Mouse (Mus musculus) liver, embryonic 14.5 days (tissue): ENCODE measurements at regions not wholly inside any gene's neighbourhood (a gene's known extent, or its start where the extent isn't known, plus 50 kb on each side); places are given as distances from the start of the nearest gene placed in this dataset.

Source experiments
- ATAC-seq: fragments of 200-750 bp; cut with Nextera tagmentation; 2 replicates; pipeline ENCODE4 v1.8.0; 2017; ENCODE audit warnings: moderate number of reproducible peaks, mild to moderate bottlenecking, moderate library complexity; ENCODE audit not compliant: insufficient read depth
- DNase-seq, 3 experiments: peaks; one replicate each; pipeline ENCODE4 v3.0.0-alpha.2; 2012 to 2013; ENCODE audit warnings: low read depth in 3 of 3, low spot score in 3 of 3
- H3K27ac ChIP-seq: fragments of 300-500 bp; sonication (generic); 2 replicates; pipeline ENCODE4 v1.5.1; 2014; ENCODE audit warnings: moderate library complexity, mild to moderate bottlenecking, control low read depth, inconsistent platforms
- H3K27me3 ChIP-seq: fragments of 300-500 bp; sonication (generic); 2 replicates; pipeline ENCODE4 v1.6.1; 2014; ENCODE audit warnings: mild to moderate bottlenecking, low read length, moderate library complexity; ENCODE audit not compliant: control insufficient read depth, insufficient read depth
- H3K36me3 ChIP-seq: fragments of 300-500 bp; sonication (generic); replicated peaks from 2 replicates; pipeline ENCODE4 v1.6.1; 2014; ENCODE audit warnings: low read depth; ENCODE audit not compliant: control insufficient read depth, insufficient read depth
- H3K4me1 ChIP-seq, 2 experiments: fragments of 200-500 bp in 1 of 2; fragments of 300-500 bp in 1 of 2; sonication (generic) in 1 of 2; replicated peaks; 2 replicates each; pipeline ENCODE4 v1.6.1; 2012 to 2014; ENCODE audit warnings: antibody characterized with exemption in 1 of 2, inconsistent platforms in 1 of 2, low read length in 1 of 2; ENCODE audit not compliant: control insufficient read depth in 2 of 2, insufficient read depth in 2 of 2
- H3K4me2 ChIP-seq: fragments of 300-500 bp; sonication (generic); 2 replicates; pipeline ENCODE4 v1.6.1; 2014; ENCODE audit warnings: low read depth, mild to moderate bottlenecking, control low read depth, moderate library complexity
- H3K4me3 ChIP-seq, 2 experiments: fragments of 200-500 bp in 1 of 2; fragments of 300-500 bp in 1 of 2; sonication (generic) in 1 of 2; 2 replicates each; pipeline ENCODE4 v1.5.1; 2012 to 2014; ENCODE audit warnings: low read depth in 2 of 2, low read length in 2 of 2, mild to moderate bottlenecking in 2 of 2, control low read depth in 1 of 2, inconsistent platforms in 1 of 2, moderate library complexity in 1 of 2; ENCODE audit not compliant: insufficient read depth in 1 of 2
- H3K9ac ChIP-seq: fragments of 300-500 bp; sonication (generic); replicated peaks from 2 replicates; pipeline ENCODE4 v1.6.1; 2014; ENCODE audit warnings: mild to moderate bottlenecking, control low read depth, moderate library complexity
- H3K9me3 ChIP-seq: fragments of 300-500 bp; sonication (generic); 2 replicates; pipeline ENCODE4 v1.6.1; 2016; ENCODE audit warnings: low read length, mixed read lengths; ENCODE audit not compliant: control insufficient read depth
- CTCF ChIP-seq: IDR thresholded peaks from 2 replicates; pipeline ENCODE4 v1.5.1; 2016; ENCODE audit warnings: antibody characterized with exemption, low read depth, control low read depth
- EP300 ChIP-seq: IDR thresholded peaks from 2 replicates; pipeline ENCODE4 v1.6.1; 2016; ENCODE audit warnings: antibody characterized with exemption, low read depth
- WGBS: fragments of 180-500 bp; shearing (Covaris S2); extraction: QIAGEN DNeasy Blood & Tissue Kit; methylation state at CpG from one replicate; pipeline ENCODE4 v1.1.7; 2014; ENCODE audit not compliant: insufficient replicate concordance; 5-methylcytosine and 5-hydroxymethylcytosine counted together

- Histone ChIP-seq H3K4me3 (no peak overlapping the region), H3K4me2 (no peak overlapping the region), H3K9me3 (no peaks in the 10 kb centered on the region), H3K36me3 (no peaks in the 10 kb centered on the region), H3K27ac (no peak overlapping the region), H3K4me1 (no peaks in the 10 kb centered on the region), H3K9ac (no peak overlapping the region), H3K27me3 (no peaks in the 10 kb centered on the region)
- WGBS = 42% methylated on average over 3 of the region's 3 CpGs
- DNase-seq (no peak), ATAC-seq (no peak)
- TF ChIP-seq EP300 = no peak
- TF ChIP-seq CTCF = no peak
Measured at GRCm38 (mm10) chr2:51749247-51749646, 121.9 kb downstream of the Tas2r134 start.

GRCm38 (mm10) chr2:51752941-51753564 is 125.7 kb downstream of the Tas2r134 start:
- H3K4me2 ChIP-seq = no peak overlapping the region
- no peak overlapping the region for H3K27ac ChIP-seq
- no peak for TF ChIP-seq CTCF
- TF ChIP-seq EP300 = no peak
- H3K4me3 ChIP-seq = no peak overlapping the region
- no peak overlapping the region for H3K9ac ChIP-seq
- no peak for ATAC-seq
- WGBS = 61% methylated on average over 12 of the region's 12 CpGs
- no peak for DNase-seq
- H3K4me1 ChIP-seq = no peaks in the 10 kb centered on the region
- no peaks in the 10 kb centered on the region for H3K9me3 ChIP-seq
- H3K36me3 ChIP-seq = no peaks in the 10 kb centered on the region
- no peaks in the 10 kb centered on the region for H3K27me3 ChIP-seq

- H3K27ac ChIP-seq = no peak overlapping the region
- H3K9ac ChIP-seq = no peak overlapping the region
- H3K4me3 ChIP-seq = no peak overlapping the region
- DNase-seq (no peak), ATAC-seq (no peak)
- TF ChIP-seq EP300 = no peak
- no peak for TF ChIP-seq CTCF
- H3K4me1 ChIP-seq = no peaks in the 10 kb centered on the region
- no peaks in the 10 kb centered on the region for H3K27me3 ChIP-seq
- no peaks in the 10 kb centered on the region for H3K9me3 ChIP-seq
- WGBS = 46% methylated on average over 7 of the region's 7 CpGs
- H3K4me2 ChIP-seq = no peak overlapping the region
- H3K36me3 ChIP-seq = no peaks in the 10 kb centered on the region
Measured at GRCm38 (mm10) chr2:51753565-51754031, 126.3 kb downstream of the Tas2r134 start.

GRCm38 (mm10) chr2:51757361-51757760 is 130.1 kb downstream of the Tas2r134 start:
- Histone ChIP-seq H3K9me3 (no peaks in the 10 kb centered on the region), H3K36me3 (no peaks in the 10 kb centered on the region), H3K27me3 (no peaks in the 10 kb centered on the region), H3K4me3 (no peak overlapping the region), H3K4me2 (no peak overlapping the region), H3K27ac (no peak overlapping the region), H3K9ac (no peak overlapping the region), H3K4me1 (no peaks in the 10 kb centered on the region)
- DNase-seq = no peak
- TF ChIP-seq CTCF = no peak
- no peak for TF ChIP-seq EP300
- WGBS = 42% methylated on average over 1 of the region's 1 CpGs
- ATAC-seq = no peak

GRCm38 (mm10) chr2:51758093-51758492 is 130.8 kb downstream of the Tas2r134 start:
- TF ChIP-seq CTCF (no peak), EP300 (no peak)
- DNase-seq (no peak), ATAC-seq (no peak)
- H3K27ac ChIP-seq = no peak overlapping the region
- H3K4me1 ChIP-seq = no peaks in the 10 kb centered on the region
- no peaks in the 10 kb centered on the region for H3K9me3 ChIP-seq
- H3K27me3 ChIP-seq = no peaks in the 10 kb centered on the region
- H3K9ac ChIP-seq = no peak overlapping the region
- H3K36me3 ChIP-seq = no peaks in the 10 kb centered on the region
- no peak overlapping the region for H3K4me2 ChIP-seq
- whole genome bisulfite sequencing = 69% methylated on average over 8 of the region's 8 CpGs
- H3K4me3 ChIP-seq = no peak overlapping the region
